32 mouse cellular contexts compared by ENCODE assay signal in genomic region chr6:83713271-83714136, GRCm38 (mm10). TPM values are rescaled to one million over a fixed set of nuclear protein-coding genes. Genes with fewer than 3 reads are reported as not detected.
DNase-seq lines count a peak whose midpoint lies in the region; ATAC-seq and TF ChIP-seq lines count a peak whose summit lies in the region.
"Had no signal": no experiment of that assay in that cellular context is flagged by ENCODE, and none has a peak within 500 bp of the region (broad histone marks: within the 10 kb centered on the region; RNA-seq: fewer than 3 reads in every experiment).

No protein-coding gene starts in this region.

- peaks cover 100% of the 10 kb centered on the region for H3K27me3 ChIP-seq in midbrain, embryonic 10.5 days (ENCODE audit: low read depth, poor library complexity, severe bottlenecking)
- peaks cover 94% of the 10 kb centered on the region for H3K27me3 ChIP-seq in midbrain, embryonic 15.5 days (replicated peaks)
- H3K27me3 ChIP-seq in testis, adult 2 months (ENCODE audit: control insufficient read depth, insufficient read depth, low read length) = no peaks in the 10 kb centered on the region

- DNase-seq in midbrain, embryonic 10.5 days (ENCODE audit: low spot score) = peak; percentile 42
- DNase-seq in testis, postnatal 10 days (ENCODE audit: low spot score) = no peak
- peak; percentile 28 for DNase-seq in induced T-regulatory cell, adult 2 months (ENCODE audit: low read depth)
- DNase-seq in kidney, postnatal 10 days = no peak
- no peak for DNase-seq in embryo, embryonic 10.5 days (ENCODE audit: low spot score)
- DNase-seq: adrenal gland, adult 8-10 months; adrenal gland, postnatal 25 days; cerebellum, adult 11-12 months; cerebellum, adult 8-10 months; cerebellum, postnatal 10 days; cerebellum, postnatal 36 days; forebrain, postnatal 0 days; gastrocnemius, adult 2 months; gastrocnemius, postnatal 14 days; heart, adult 11 months had no signal

- no peak overlapping the region for H3K4me3 ChIP-seq in midbrain, embryonic 10.5 days
- H3K4me3 ChIP-seq in midbrain, embryonic 15.5 days = no peak overlapping the region
- H3K4me3 ChIP-seq in testis, adult 2 months (ENCODE audit: control insufficient read depth, low read depth, low read length) = peak overlapping the region; percentile 66
- H3K4me3 ChIP-seq: embryonic facial prominence, embryonic 12.5 days; embryonic facial prominence, embryonic 15.5 days; gastrocnemius, adult 2 months had no signal

- TF ChIP-seq CTCF in testis, adult 2 months (IDR thresholded peaks at IDR 0.05; ENCODE audit: control insufficient read depth, insufficient read depth, insufficient replicate concordance, low read depth, low read length) = no peak

- no peaks in the 10 kb centered on the region for H3K36me3 ChIP-seq in midbrain, embryonic 10.5 days
- H3K36me3 ChIP-seq in midbrain, embryonic 15.5 days (replicated peaks) = no peaks in the 10 kb centered on the region
- no peaks in the 10 kb centered on the region for H3K36me3 ChIP-seq in testis, adult 2 months (ENCODE audit: control insufficient read depth, insufficient read depth, low read length)
- H3K36me3 ChIP-seq: embryonic facial prominence, embryonic 12.5 days; embryonic facial prominence, embryonic 15.5 days had no signal

- TF ChIP-seq POLR2A in testis, adult 2 months (IDR thresholded peaks at IDR 0.05; ENCODE audit: control insufficient read depth, low read depth, low read length) = no peak

- no peaks in the 10 kb centered on the region for H3K9me3 ChIP-seq in midbrain, embryonic 10.5 days (replicated peaks)
- H3K9me3 ChIP-seq in midbrain, embryonic 15.5 days = no peaks in the 10 kb centered on the region
- H3K9me3 ChIP-seq: embryonic facial prominence, embryonic 12.5 days; embryonic facial prominence, embryonic 15.5 days had no signal

- no peak overlapping the region for H3K9ac ChIP-seq in midbrain, embryonic 15.5 days
- H3K9ac ChIP-seq: embryonic facial prominence, embryonic 12.5 days; embryonic facial prominence, embryonic 15.5 days; forebrain, postnatal 0 days had no signal

- WGBS in midbrain, embryonic 10.5 days = 3% methylated on average over 12 of the region's 12 CpGs
- WGBS in midbrain, embryonic 15.5 days = 3% methylated on average over 12 of the region's 12 CpGs

- no peak for ATAC-seq in midbrain, embryonic 15.5 days (replicated peaks)
- ATAC-seq: activated CD4-positive, CD25-positive, alpha-beta regulatory T cell, adult 4 months; CD4-positive, CD25-positive, alpha-beta regulatory T cell, adult 4 months; forebrain, embryonic 14.5 days; forebrain, postnatal 0 days; hindbrain, embryonic 16.5 days; inflammation-experienced regulatory T-cells, adult 6 months had no signal

- peaks cover 42% of the 10 kb centered on the region for H3K4me1 ChIP-seq in midbrain, embryonic 10.5 days
- H3K4me1 ChIP-seq in midbrain, embryonic 15.5 days = peaks cover 14% of the 10 kb centered on the region
- H3K4me1 ChIP-seq in testis, adult 2 months (ENCODE audit: control insufficient read depth, insufficient read depth, low read length) = peaks cover 37% of the 10 kb centered on the region

- no peak overlapping the region for H3K4me2 ChIP-seq in midbrain, embryonic 15.5 days
- H3K4me2 ChIP-seq: embryonic facial prominence, embryonic 12.5 days; embryonic facial prominence, embryonic 15.5 days; heart, embryonic 11.5 days had no signal

- H3K27ac ChIP-seq in midbrain, embryonic 10.5 days (replicated peaks) = no peak overlapping the region
- H3K27ac ChIP-seq in midbrain, embryonic 15.5 days = no peak overlapping the region
- H3K27ac ChIP-seq in testis, adult 2 months (ENCODE audit: control insufficient read depth, insufficient read depth, low read depth, low read length) = no peak overlapping the region
- H3K27ac ChIP-seq: embryonic facial prominence, embryonic 12.5 days; embryonic facial prominence, embryonic 15.5 days; gastrocnemius, adult 2 months had no signal

RNA-seq across cellular contexts. Expression of gene Vax2, which starts 2.4 kb away (rescaled TPM):
- 0.60 and 1.9 TPM in 2 replicates for polyA plus RNA-seq in midbrain, embryonic 10.5 days (2016; fragmentation: Nextera tagmentation; extraction: Ambion mirVana)
- polyA plus RNA-seq in midbrain, embryonic 15.5 days (2015; fragmentation: Nextera tagmentation; extraction: Ambion mirVana) = 0.18 and 0.23 TPM in 2 replicates
- polyA plus RNA-seq in testis, adult 2 months (2012; rRNA removed) = 2.1 TPM in 2 replicates
- polyA plus RNA-seq: cortical plate, adult 2 months; forebrain, embryonic 14.5 days; forebrain, postnatal 0 days; frontal cortex, adult 2 months; heart, embryonic 11.5 days; heart, embryonic 14.5 days; heart, postnatal 0 days; hindbrain, embryonic 16.5 days had no signal

RNA-seq across cellular contexts. Expression of gene Atp6v1b1, which starts 29.3 kb away (rescaled TPM):
- not detected in 2 replicates for polyA plus RNA-seq in midbrain, embryonic 10.5 days (2016; fragmentation: Nextera tagmentation; extraction: Ambion mirVana)
- not detected in 2 replicates for polyA plus RNA-seq in midbrain, embryonic 15.5 days (2015; fragmentation: Nextera tagmentation; extraction: Ambion mirVana)
- 12.4 and 17.2 TPM in 2 replicates for polyA plus RNA-seq in testis, adult 2 months (2012; rRNA removed)
- polyA plus RNA-seq: activated CD4-positive, CD25-positive, alpha-beta regulatory T cell, adult 4 months; C2C12; CD4-positive, CD25-positive, alpha-beta regulatory T cell, adult 4 months; cortical plate, adult 2 months; forebrain, embryonic 11.5 days; forebrain, embryonic 14.5 days; heart, embryonic 11.5 days; heart, embryonic 14.5 days; heart, postnatal 0 days; hindbrain, embryonic 16.5 days; inflammation-experienced regulatory T-cells, adult 6 months had no signal

RNA-seq across cellular contexts. Expression of gene Cd207, which starts 35.8 kb away (rescaled TPM):
- polyA plus RNA-seq in midbrain, embryonic 10.5 days (2016; fragmentation: Nextera tagmentation; extraction: Ambion mirVana) = not detected in 2 replicates
- polyA plus RNA-seq in midbrain, embryonic 15.5 days (2015; fragmentation: Nextera tagmentation; extraction: Ambion mirVana) = not detected in 2 replicates
- not detected in 2 replicates for polyA plus RNA-seq in testis, adult 2 months (2012; rRNA removed)
- polyA plus RNA-seq: activated CD4-positive, CD25-positive, alpha-beta regulatory T cell, adult 4 months; brain, embryonic 14.5 days; C2C12; CD4-positive, CD25-positive, alpha-beta regulatory T cell, adult 4 months; cortical plate, adult 2 months; embryonic facial prominence, embryonic 12.5 days; embryonic facial prominence, embryonic 15.5 days; forebrain, embryonic 11.5 days; forebrain, embryonic 14.5 days; forebrain, postnatal 0 days; heart, embryonic 11.5 days; hindbrain, embryonic 16.5 days; inflammation-experienced regulatory T-cells, adult 6 months had no signal

RNA-seq across cellular contexts. Expression of gene Ankrd53, which starts 48.9 kb away (rescaled TPM):
- polyA plus RNA-seq in midbrain, embryonic 10.5 days (2016; fragmentation: Nextera tagmentation; extraction: Ambion mirVana) = 0.24 TPM in 1 of 2 replicates, not detected in the other
- 0.22 and 0.36 TPM in 2 replicates for polyA plus RNA-seq in midbrain, embryonic 15.5 days (2015; fragmentation: Nextera tagmentation; extraction: Ambion mirVana)
- polyA plus RNA-seq in testis, adult 2 months (2012; rRNA removed) = 90.8 and 94.2 TPM in 2 replicates
- polyA plus RNA-seq: activated CD4-positive, CD25-positive, alpha-beta regulatory T cell, adult 4 months; brain, embryonic 14.5 days; CD4-positive, CD25-positive, alpha-beta regulatory T cell, adult 4 months; cortical plate, adult 2 months; embryonic facial prominence, embryonic 15.5 days; forebrain, embryonic 14.5 days; forebrain, postnatal 0 days; frontal cortex, adult 2 months; heart, embryonic 11.5 days; heart, embryonic 14.5 days; hindbrain, embryonic 16.5 days had no signal

RNA-seq across cellular contexts. Expression of gene Clec4f, which starts 57.5 kb away (rescaled TPM):
- 0.15 TPM in 1 of 2 replicates, not detected in the other for polyA plus RNA-seq in midbrain, embryonic 10.5 days (2016; fragmentation: Nextera tagmentation; extraction: Ambion mirVana)
- polyA plus RNA-seq in midbrain, embryonic 15.5 days (2015; fragmentation: Nextera tagmentation; extraction: Ambion mirVana) = not detected in 2 replicates
- polyA plus RNA-seq in testis, adult 2 months (2012; rRNA removed) = 0.14 TPM in 1 of 2 replicates, not detected in the other
- polyA plus RNA-seq: activated CD4-positive, CD25-positive, alpha-beta regulatory T cell, adult 4 months; brain, embryonic 14.5 days; C2C12; CD4-positive, CD25-positive, alpha-beta regulatory T cell, adult 4 months; cortical plate, adult 2 months; embryonic facial prominence, embryonic 12.5 days; embryonic facial prominence, embryonic 15.5 days; forebrain, embryonic 11.5 days; forebrain, embryonic 14.5 days; frontal cortex, adult 2 months; hindbrain, embryonic 16.5 days; inflammation-experienced regulatory T-cells, adult 6 months had no signal

Comparison
In these comparisons a context has a peak if more than half of its experiments do, and no peak if none do; other contexts are left out.
1. DNase-seq: peak in midbrain, embryonic 10.5 days (single experiment) and induced T-regulatory cell, adult 2 months (single experiment); none in testis, postnatal 10 days (single experiment), kidney, postnatal 10 days (single experiment) and embryo, embryonic 10.5 days (single experiment).
2. RNA of gene Atp6v1b1, which starts 29.3 kb away (polyA plus RNA-seq): 12.4 to 17.2 TPM in testis, adult 2 months; not detected in midbrain, embryonic 15.5 days and not detected in midbrain, embryonic 10.5 days; every median in the first group is over 10 times any median in the second.